Mouse (Mus musculus): ENCODE results near the gene Kif2c. TPM values are rescaled to one million over a fixed set of nuclear protein-coding genes. Genes with fewer than 3 reads are reported as not detected.
"Not testable (repeated sequence)": the region's sequence is repeated elsewhere in the genome, so short reads cannot be mapped to it uniquely, and the experiment has no call there.

Gene Kif2c
- total and polyA plus RNA-seq, 2 experiments from 2014 or later = 8.2 to 10.3 TPM

GRCm38 (mm10) chr4:117188969-117189368, 6.5 kb upstream of the Kif2c start:
- Histone ChIP-seq H3K36me3 (replicated peaks; ENCODE audit: control insufficient read depth, insufficient read depth, low read length) (no peaks in the 10 kb centered on the region), H3K27ac (ENCODE audit: low read depth) (peak overlapping the region; percentile 86), H3K4me3 (ENCODE audit: low read depth, low read length) (peak overlapping the region; percentile 53), H3K9ac (replicated peaks; ENCODE audit: low read depth, low read length) (peak overlapping the region; percentile 71), H3K9me3 (replicated peaks; ENCODE audit: control insufficient read depth, low read length) (no peaks in the 10 kb centered on the region), H3K27me3 (ENCODE audit: control insufficient read depth, insufficient read depth, low read length) (no peaks in the 10 kb centered on the region), H3K4me2 (ENCODE audit: low read depth, low read length) (peak overlapping the region; percentile 60), H3K4me1 (ENCODE audit: control insufficient read depth, insufficient read depth) (0 out of 2 replicates have a peak, but pooled peaks cover 3% of the 10 kb centered on the region)
- WGBS = 47% methylated on average over 3 of the region's 3 CpGs
- no peak for DNase-seq (ENCODE audit: low spot score)
- no peak for TF ChIP-seq EP300 (IDR thresholded peaks at IDR 0.05; ENCODE audit: low read depth)
- no peak for TF ChIP-seq CTCF (IDR thresholded peaks at IDR 0.05; ENCODE audit: low read depth)
- no peak for ATAC-seq (ENCODE audit: insufficient read depth, low read depth)

GRCm38 (mm10) chr4:117182759-117183096, 289 bp upstream of the Kif2c start:
- Histone ChIP-seq H3K4me2 (ENCODE audit: low read depth, low read length) (peak overlapping the region; percentile 98), H3K4me3 (ENCODE audit: low read depth, low read length) (peak overlapping the region; percentile 84), H3K27ac (ENCODE audit: low read depth) (peak overlapping the region; percentile 66; the same call in 1 of the 2 replicates), H3K9ac (replicated peaks; ENCODE audit: low read depth, low read length) (peak overlapping the region; percentile 62)
- not testable (repeated sequence) for H3K36me3 ChIP-seq (replicated peaks; ENCODE audit: control insufficient read depth, insufficient read depth, low read length); H3K27me3 ChIP-seq (ENCODE audit: control insufficient read depth, insufficient read depth, low read length); H3K9me3 ChIP-seq (replicated peaks; ENCODE audit: control insufficient read depth, low read length); H3K4me1 ChIP-seq (ENCODE audit: control insufficient read depth, insufficient read depth); DNase-seq (ENCODE audit: low spot score)
- 14% methylated on average over 9 of the region's 9 CpGs for WGBS
- peak; percentile 10; the same call in 1 of the 2 replicates for TF ChIP-seq EP300 (IDR thresholded peaks at IDR 0.05; ENCODE audit: low read depth)
- ATAC-seq (ENCODE audit: insufficient read depth, low read depth) = peak; percentile 31

- Histone ChIP-seq H3K27ac (ENCODE audit: low read depth) (no peak overlapping the region), H3K4me1 (ENCODE audit: control insufficient read depth, insufficient read depth) (no peaks in the 10 kb centered on the region), H3K4me3 (ENCODE audit: low read depth, low read length) (no peak overlapping the region), H3K9me3 (replicated peaks; ENCODE audit: control insufficient read depth, low read length) (no peaks in the 10 kb centered on the region), H3K36me3 (replicated peaks; ENCODE audit: control insufficient read depth, insufficient read depth, low read length) (peaks cover 85% of the 10 kb centered on the region), H3K9ac (replicated peaks; ENCODE audit: low read depth, low read length) (no peak overlapping the region), H3K4me2 (ENCODE audit: low read depth, low read length) (no peak overlapping the region), H3K27me3 (ENCODE audit: control insufficient read depth, insufficient read depth, low read length) (no peaks in the 10 kb centered on the region)
- TF ChIP-seq CTCF (IDR thresholded peaks at IDR 0.05; ENCODE audit: low read depth) = no peak
- TF ChIP-seq EP300 (IDR thresholded peaks at IDR 0.05; ENCODE audit: low read depth) = no peak
- DNase-seq (ENCODE audit: low spot score) (no peak), ATAC-seq (ENCODE audit: insufficient read depth, low read depth) (no peak)
- 90% methylated on average over 5 of the region's 5 CpGs for WGBS
Observed at GRCm38 (mm10) chr4:117169936-117170335, 12.5 kb downstream of the Kif2c start.

- H3K9ac ChIP-seq (replicated peaks; ENCODE audit: low read depth, low read length) = no peak overlapping the region
- WGBS = 83% methylated on average over 4 of the region's 4 CpGs
- H3K9me3 ChIP-seq (replicated peaks; ENCODE audit: control insufficient read depth, low read length) = no peaks in the 10 kb centered on the region
- H3K4me1 ChIP-seq (ENCODE audit: control insufficient read depth, insufficient read depth) = no peaks in the 10 kb centered on the region
- H3K27ac ChIP-seq (ENCODE audit: low read depth) = no peak overlapping the region
- DNase-seq (ENCODE audit: low spot score) (no peak), ATAC-seq (ENCODE audit: insufficient read depth, low read depth) (no peak)
- H3K36me3 ChIP-seq (replicated peaks; ENCODE audit: control insufficient read depth, insufficient read depth, low read length) = peaks cover 59% of the 10 kb centered on the region
- no peaks in the 10 kb centered on the region for H3K27me3 ChIP-seq (ENCODE audit: control insufficient read depth, insufficient read depth, low read length)
- TF ChIP-seq CTCF (IDR thresholded peaks at IDR 0.05; ENCODE audit: low read depth) (no peak), EP300 (IDR thresholded peaks at IDR 0.05; ENCODE audit: low read depth) (no peak)
- no peak overlapping the region for H3K4me3 ChIP-seq (ENCODE audit: low read depth, low read length)
- no peak overlapping the region for H3K4me2 ChIP-seq (ENCODE audit: low read depth, low read length)
Observed at GRCm38 (mm10) chr4:117161183-117161582, 21.3 kb downstream of the Kif2c start.

- Histone ChIP-seq H3K36me3 (replicated peaks; ENCODE audit: control insufficient read depth, insufficient read depth, low read length) (peaks cover 44% of the 10 kb centered on the region), H3K27ac (ENCODE audit: low read depth) (no peak overlapping the region), H3K27me3 (ENCODE audit: control insufficient read depth, insufficient read depth, low read length) (no peaks in the 10 kb centered on the region), H3K9me3 (replicated peaks; ENCODE audit: control insufficient read depth, low read length) (no peaks in the 10 kb centered on the region), H3K4me1 (ENCODE audit: control insufficient read depth, insufficient read depth) (no peaks in the 10 kb centered on the region), H3K4me3 (ENCODE audit: low read depth, low read length) (no peak overlapping the region), H3K9ac (replicated peaks; ENCODE audit: low read depth, low read length) (no peak overlapping the region), H3K4me2 (ENCODE audit: low read depth, low read length) (no peak overlapping the region)
- WGBS = 83% methylated on average over 10 of the region's 10 CpGs
- DNase-seq (ENCODE audit: low spot score) = no peak
- no peak for ATAC-seq (ENCODE audit: insufficient read depth, low read depth)
- no peak for TF ChIP-seq CTCF (IDR thresholded peaks at IDR 0.05; ENCODE audit: low read depth)
- no peak for TF ChIP-seq EP300 (IDR thresholded peaks at IDR 0.05; ENCODE audit: low read depth)
Observed at GRCm38 (mm10) chr4:117159666-117160065, 22.8 kb downstream of the Kif2c start.

- WGBS = 31% methylated on average over 6 of the region's 6 CpGs
- Histone ChIP-seq H3K9me3 (replicated peaks; ENCODE audit: control insufficient read depth, low read length) (no peaks in the 10 kb centered on the region), H3K27ac (ENCODE audit: low read depth) (peak overlapping the region; percentile 82; the same call in 1 of the 2 replicates), H3K4me2 (ENCODE audit: low read depth, low read length) (peak overlapping the region; percentile 85), H3K9ac (replicated peaks; ENCODE audit: low read depth, low read length) (0 out of 2 replicates have a peak overlapping the region, but pooled peaks have one; percentile 90), H3K27me3 (ENCODE audit: control insufficient read depth, insufficient read depth, low read length) (no peaks in the 10 kb centered on the region), H3K36me3 (replicated peaks; ENCODE audit: control insufficient read depth, insufficient read depth, low read length) (peaks cover 50% of the 10 kb centered on the region), H3K4me1 (ENCODE audit: control insufficient read depth, insufficient read depth) (peaks cover 7% of the 10 kb centered on the region; the same call in 1 of the 2 replicates), H3K4me3 (ENCODE audit: low read depth, low read length) (peak overlapping the region; percentile 63)
- DNase-seq (ENCODE audit: low spot score) = no peak
- TF ChIP-seq CTCF (IDR thresholded peaks at IDR 0.05; ENCODE audit: low read depth) (no peak), EP300 (IDR thresholded peaks at IDR 0.05; ENCODE audit: low read depth) (no peak)
- ATAC-seq (ENCODE audit: insufficient read depth, low read depth) = no peak
Observed at GRCm38 (mm10) chr4:117156372-117156771, 26.1 kb downstream of the Kif2c start.
